Mouse (Mus musculus) lung, embryonic 14.5 days (tissue): Measurements from ENCODE around the gene Gm3696. TPM values are rescaled to one million over a fixed set of nuclear protein-coding genes. Genes with fewer than 3 reads are reported as not detected.
"Not testable (repeated sequence)": the region's sequence is repeated elsewhere in the genome, so short reads cannot be mapped to it uniquely, and the experiment has no call there.

Experiments used
- ATAC-seq: fragments of 200-750 bp; cut with Nextera tagmentation; 2 replicates; pipeline ENCODE4 v1.8.0; 2017; ENCODE audit warnings: mild to moderate bottlenecking, moderate TSS enrichment, moderate library complexity; ENCODE audit not compliant: insufficient read depth
- DNase-seq: peaks from one replicate; pipeline ENCODE4 v3.0.0-alpha.2; 2015
- H3K27ac ChIP-seq: fragments of 300-500 bp; sonication (generic); 2 replicates; pipeline ENCODE4 v1.5.1; 2014; ENCODE audit warnings: low read depth, mild to moderate bottlenecking, moderate library complexity
- H3K27me3 ChIP-seq: fragments of 300-500 bp; sonication (generic); 2 replicates; pipeline ENCODE4 v1.6.1; 2014; ENCODE audit warnings: low read length, control low read depth; ENCODE audit not compliant: insufficient read depth
- H3K36me3 ChIP-seq: fragments of 300-500 bp; sonication (generic); 2 replicates; pipeline ENCODE4 v1.6.1; 2014; ENCODE audit warnings: control low read depth; ENCODE audit not compliant: insufficient read depth
- H3K4me1 ChIP-seq: fragments of 300-500 bp; sonication (generic); 2 replicates; pipeline ENCODE4 v1.6.1; 2014; ENCODE audit warnings: antibody characterized with exemption, control low read depth; ENCODE audit not compliant: insufficient read depth
- H3K4me2 ChIP-seq: fragments of 300-500 bp; sonication (generic); 2 replicates; pipeline ENCODE4 v1.6.1; 2014; ENCODE audit warnings: mild to moderate bottlenecking
- H3K4me3 ChIP-seq: fragments of 300-500 bp; sonication (generic); 2 replicates; pipeline ENCODE4 v1.5.1; 2014; ENCODE audit warnings: low read depth, low read length
- H3K9ac ChIP-seq: fragments of 300-500 bp; sonication (generic); 2 replicates; pipeline ENCODE4 v1.6.1; 2014
- H3K9me3 ChIP-seq: fragments of 300-500 bp; sonication (generic); 2 replicates; pipeline ENCODE4 v1.6.1; 2016; ENCODE audit warnings: low read depth, low read length, control low read depth
- CTCF ChIP-seq: IDR thresholded peaks from 2 replicates; pipeline ENCODE4 v1.5.1; 2016; ENCODE audit warnings: antibody characterized with exemption, low read depth
- WGBS: fragments of 180-500 bp; shearing (Covaris S2); extraction: QIAGEN DNeasy Blood & Tissue Kit; methylation state at CpG from one replicate; pipeline ENCODE4 v1.1.7; 2014; 5-methylcytosine and 5-hydroxymethylcytosine counted together
- polyA plus RNA-seq: library from polyadenylated mRNA; unstranded; fragments of >200 nt; fragmentation: Nextera tagmentation; extraction: Ambion mirVana; gene quantifications from 2 replicates; pipeline ENCODE4 v1.2.1, GENCODE M21; 2014

Gene Gm3696
- 1.9 TPM in 2 replicates for polyA plus RNA-seq

DNA sequence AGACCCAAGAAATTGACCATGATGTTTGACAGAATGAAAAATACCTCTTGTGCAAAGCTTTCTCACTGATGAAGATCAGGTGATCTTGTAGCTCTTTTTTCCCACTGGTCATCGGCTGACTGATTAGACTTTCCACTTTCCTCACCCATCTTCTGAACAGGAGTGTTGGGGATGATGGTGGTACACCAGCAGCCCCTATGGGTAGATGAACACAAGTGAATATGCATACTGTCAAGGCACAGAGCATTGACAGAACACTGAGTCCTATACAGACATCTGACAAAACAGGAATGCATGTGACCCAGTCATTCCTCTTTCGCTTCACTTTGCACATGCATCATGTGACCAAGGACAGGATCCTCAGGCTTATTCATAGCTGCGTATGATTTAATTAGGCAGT, at the start of gene Gm3696:
Gene Gm3696, minus strand, starts transcription at position 101 of the 400 bp plus-strand sequence.
- not testable (repeated sequence) for H3K4me3 ChIP-seq, H3K27ac ChIP-seq, H3K4me2 ChIP-seq, H3K9ac ChIP-seq, H3K4me1 ChIP-seq, H3K27me3 ChIP-seq, ATAC-seq, H3K9me3 ChIP-seq, DNase-seq, H3K36me3 ChIP-seq
- WGBS = 57% methylated on average over 1 of the region's 3 CpGs

DNA sequence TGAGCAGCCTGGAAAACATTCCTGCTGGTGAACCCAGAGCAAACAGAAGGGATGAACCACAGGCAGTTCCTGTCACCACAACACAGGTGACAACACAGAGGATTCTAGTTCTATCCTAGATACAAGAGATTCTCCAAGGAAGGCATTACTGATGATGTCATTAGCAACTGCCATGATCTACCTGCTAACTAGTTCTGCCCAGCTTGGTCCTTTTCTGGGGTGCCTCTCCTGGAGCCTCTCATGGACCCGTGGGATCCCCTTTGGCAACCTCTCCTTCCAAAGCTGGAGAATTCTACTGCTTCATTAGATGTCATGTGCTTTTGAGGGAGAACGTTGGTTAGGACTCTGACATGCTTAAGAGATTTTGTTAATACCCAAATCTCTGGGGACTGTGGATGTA, 24.9 kb upstream of the Gm3696 start, which contains the start of gene Gm6676:
Gene Gm6676, minus strand, starts transcription at position 101 of the 400 bp plus-strand sequence.
- not testable (repeated sequence) for H3K4me1 ChIP-seq, H3K36me3 ChIP-seq, H3K27ac ChIP-seq, H3K9ac ChIP-seq, DNase-seq, H3K4me3 ChIP-seq, H3K27me3 ChIP-seq, H3K4me2 ChIP-seq, H3K9me3 ChIP-seq, ATAC-seq
- WGBS = no CpG with 5 or more reads among the region's 2 CpGs

DNA sequence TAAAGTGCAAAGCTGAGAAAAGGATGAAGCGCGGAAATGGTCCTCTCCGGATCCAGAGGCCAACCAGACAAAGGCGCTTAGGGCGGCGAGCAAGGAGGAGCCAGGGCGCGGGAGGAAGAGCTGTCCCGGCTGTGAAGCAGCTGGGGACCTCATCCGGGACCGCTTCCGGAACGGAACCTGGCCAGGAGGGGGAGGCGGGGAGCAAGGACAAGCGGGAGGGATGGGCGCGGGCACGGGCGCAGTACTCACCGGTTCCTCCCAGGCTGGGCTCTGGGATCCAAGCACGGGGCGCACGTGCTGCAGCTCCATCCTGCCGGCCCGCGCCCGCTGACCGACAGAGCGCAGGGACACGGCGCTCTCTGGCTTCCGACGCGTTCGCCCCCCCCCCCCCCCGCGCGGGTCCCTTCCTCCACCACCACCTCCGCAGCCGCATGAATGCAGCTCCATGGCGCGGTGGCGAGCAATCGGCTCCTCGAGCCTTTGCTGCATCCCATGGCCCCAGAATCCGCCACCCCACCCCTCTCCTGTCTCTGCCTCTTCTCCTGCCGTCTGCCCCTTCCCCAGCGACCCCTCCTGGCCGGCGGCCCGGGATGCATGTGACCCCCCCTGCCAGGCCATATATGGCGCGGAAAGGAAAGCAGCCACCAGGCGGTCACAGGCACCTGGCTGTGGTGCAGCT, 4.8 kb upstream of the Gm3696 start:
- H3K9me3 ChIP-seq, H3K27ac ChIP-seq, H3K4me1 ChIP-seq, H3K27me3 ChIP-seq, H3K36me3 ChIP-seq: not testable (repeated sequence)
- Histone ChIP-seq H3K4me3 (peak overlapping the region; percentile 37), H3K9ac (peak overlapping the region; percentile 29; the same call in 1 of the 2 replicates), H3K4me2 (peak overlapping the region; percentile 54)
- ATAC-seq (peak; percentile 66; the same call in 1 of the 2 replicates), DNase-seq (peak; percentile 35)
- WGBS = 0% methylated on average over 8 of the region's 54 CpGs
- TF ChIP-seq CTCF = 0 out of 2 replicates have a peak, but pooled peaks have one; percentile 6

DNA sequence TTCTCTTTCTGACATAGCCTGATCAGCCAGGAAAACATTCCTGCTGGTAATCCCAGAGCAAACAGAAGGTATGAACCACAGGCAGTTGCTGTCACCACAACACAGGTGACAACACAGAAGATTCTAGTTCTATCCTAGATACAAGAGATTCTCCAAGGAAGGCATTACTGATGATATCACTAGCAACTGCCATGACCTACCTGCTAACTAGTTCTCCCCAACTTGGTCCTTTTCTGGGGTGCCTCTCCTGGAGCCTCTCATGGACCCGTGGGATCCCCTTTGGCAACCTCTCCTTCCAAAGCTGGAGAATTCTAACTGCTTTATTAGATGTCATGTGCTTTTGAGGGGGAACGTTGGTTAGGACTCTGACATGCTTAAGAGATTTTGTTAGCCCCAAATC, 55.6 kb downstream of the Gm3696 start, which contains the start of gene Gm3685:
Gene Gm3685, minus strand, starts transcription at position 101 of the 400 bp plus-strand sequence.
- not testable (repeated sequence) for DNase-seq, H3K9ac ChIP-seq, H3K4me2 ChIP-seq, H3K27ac ChIP-seq, H3K4me1 ChIP-seq, H3K36me3 ChIP-seq, H3K27me3 ChIP-seq, H3K9me3 ChIP-seq, H3K4me3 ChIP-seq, ATAC-seq
- WGBS = no CpG with 5 or more reads among the region's 2 CpGs

Other genes starting within 250 kb of the Gm3696 start
- gene Gm3667, start 210.7 kb downstream of the Gm3696 start, polyA plus RNA-seq = 0.88 and 1.0 TPM in 2 replicates
- not detected in 2 replicates for gene Gm6356, start 126.8 kb downstream of the Gm3696 start, polyA plus RNA-seq
- 0.66 and 0.93 TPM in 2 replicates for gene Gm10406, start 73.2 kb downstream of the Gm3696 start, polyA plus RNA-seq
- not detected in 2 replicates for gene Gm3685, start 55.7 kb downstream of the Gm3696 start, polyA plus RNA-seq
- not detected in 2 replicates for gene Gm6676, start 24.8 kb upstream of the Gm3696 start, polyA plus RNA-seq
- 3.5 and 4.2 TPM in 2 replicates for gene Gm3512, start 73.9 kb upstream of the Gm3696 start, polyA plus RNA-seq
- not detected in 2 replicates for gene Gm16434, start 93.9 kb upstream of the Gm3696 start, polyA plus RNA-seq
- not detected in 2 replicates for gene Gm3727, start 164.1 kb upstream of the Gm3696 start, polyA plus RNA-seq
- 0.68 and 1.0 TPM in 2 replicates for gene Gm3739, start 214.4 kb upstream of the Gm3696 start, polyA plus RNA-seq
- not detected in 2 replicates for gene Gm5797, start 231.8 kb upstream of the Gm3696 start, polyA plus RNA-seq